Mouse (Mus musculus) adrenal gland, adult 18-20 months (tissue): ENCODE measurements around the gene Morf4l1. TPM values are rescaled to one million over a fixed set of nuclear protein-coding genes. Genes with fewer than 3 reads are reported as not detected.
A peak's percentile ranks its signal among the peaks of the same experiment; 100 is the strongest.

Experiments used
- DNase-seq, 2 experiments: peaks; one replicate each; pipeline ENCODE4 v3.0.0; 2021 to 2022; ENCODE audit warnings: low spot score in 2 of 2
- long read RNA-seq, 2 experiments: library from polyadenylated mRNA; stranded (forward); transcript quantifications; one replicate each; pipeline ENCODE4 v2.0.0; 2021
- total RNA-seq, 2 experiments: library from RNA; stranded (reverse); gene quantifications; 1 replicate in 1 of 2; 2 replicates in 1 of 2; pipeline ENCODE4 v1.2.3; 2021

The Morf4l1 gene
- 100 to 1,000 TPM; 300 to 342 TPM for total RNA-seq
- long read RNA-seq, experiment 1, transcript Morf4l1-202 (12 exons, 1,824 nt): major isoform, 111 of 133 reads
- long read RNA-seq, experiment 1, transcript Morf4l1-201 (13 exons, 1,882 nt): minor isoform, 5 of 133 reads
- long read RNA-seq, experiment 1, partial matches to known transcripts: 9 of 133 reads
- long read RNA-seq, experiment 1, other reads (novel, unspliced or antisense): 8 of 133 reads
- long read RNA-seq, experiment 2, transcript Morf4l1-202 (12 exons, 1,824 nt): major isoform, 150 of 222 reads
- long read RNA-seq, experiment 2, transcript Morf4l1-201 (13 exons, 1,882 nt): minor isoform, 9 of 222 reads
- long read RNA-seq, experiment 2, partial matches to known transcripts: 58 of 222 reads
- long read RNA-seq, experiment 2, other reads (novel, unspliced or antisense): 4 of 222 reads

GRCm38 (mm10) chr9:90114567-90115307 is at the start of gene Morf4l1:
Morf4l1 (minus strand) TSS chr9:90114774.
- peak; percentile 93 to 94 for DNase-seq

GRCm38 (mm10) chr9:90163749-90164095 is 49.1 kb upstream of the Morf4l1 start:
- DNase-seq: peak in 1 of 2 experiments; percentile 57

- DNase-seq: peak; percentile 47 to 48
These were observed 48.6 kb upstream of the Morf4l1 start, which contains the start of gene Adamts7 for GRCm38 (mm10) chr9:90162926-90163748. Adamts7 (plus strand) TSS chr9:90163069.

- DNase-seq: peak; percentile 54 to 73
These were observed 47.8 kb upstream of the Morf4l1 start for GRCm38 (mm10) chr9:90162243-90162925.

GRCm38 (mm10) chr9:90146869-90147268 is 32.3 kb upstream of the Morf4l1 start:
- no peak for DNase-seq

- peak; percentile 56 to 69 for DNase-seq
These were observed 31.2 kb upstream of the Morf4l1 start for GRCm38 (mm10) chr9:90145788-90146187.

GRCm38 (mm10) chr9:90136678-90136965 is 22.0 kb upstream of the Morf4l1 start:
- no peak for DNase-seq

- DNase-seq: no peak
These were observed 21.5 kb upstream of the Morf4l1 start for GRCm38 (mm10) chr9:90135963-90136677.

GRCm38 (mm10) chr9:90135466-90135865 is 20.9 kb upstream of the Morf4l1 start:
- DNase-seq: no peak

- no peak for DNase-seq
These were observed 19.2 kb upstream of the Morf4l1 start for GRCm38 (mm10) chr9:90133562-90134355.

- no peak for DNase-seq
These were observed 14.1 kb upstream of the Morf4l1 start for GRCm38 (mm10) chr9:90128636-90129201.

GRCm38 (mm10) chr9:90127146-90127545 is 12.6 kb upstream of the Morf4l1 start:
- DNase-seq: no peak

- peak; percentile 76 to 78 for DNase-seq
These were observed 11.9 kb upstream of the Morf4l1 start for GRCm38 (mm10) chr9:90126260-90127010.

GRCm38 (mm10) chr9:90125416-90126099 is 11.0 kb upstream of the Morf4l1 start:
- DNase-seq: no peak

GRCm38 (mm10) chr9:90124873-90125245 is 10.3 kb upstream of the Morf4l1 start:
- DNase-seq: no peak

GRCm38 (mm10) chr9:90124156-90124872 is 9.7 kb upstream of the Morf4l1 start:
- no peak for DNase-seq

GRCm38 (mm10) chr9:90122246-90122740 is 7.7 kb upstream of the Morf4l1 start:
- no peak for DNase-seq
